Mouse (Mus musculus) kidney, postnatal 25 days (tissue): Measurements from ENCODE around the gene 1700113H08Rik.

Experiments used
- DNase-seq, 2 experiments: peaks; one replicate each; pipeline ENCODE4 v3.0.0; 2021; ENCODE audit warnings: mixed read lengths in 2 of 2

1700113H08Rik gene

DNA sequence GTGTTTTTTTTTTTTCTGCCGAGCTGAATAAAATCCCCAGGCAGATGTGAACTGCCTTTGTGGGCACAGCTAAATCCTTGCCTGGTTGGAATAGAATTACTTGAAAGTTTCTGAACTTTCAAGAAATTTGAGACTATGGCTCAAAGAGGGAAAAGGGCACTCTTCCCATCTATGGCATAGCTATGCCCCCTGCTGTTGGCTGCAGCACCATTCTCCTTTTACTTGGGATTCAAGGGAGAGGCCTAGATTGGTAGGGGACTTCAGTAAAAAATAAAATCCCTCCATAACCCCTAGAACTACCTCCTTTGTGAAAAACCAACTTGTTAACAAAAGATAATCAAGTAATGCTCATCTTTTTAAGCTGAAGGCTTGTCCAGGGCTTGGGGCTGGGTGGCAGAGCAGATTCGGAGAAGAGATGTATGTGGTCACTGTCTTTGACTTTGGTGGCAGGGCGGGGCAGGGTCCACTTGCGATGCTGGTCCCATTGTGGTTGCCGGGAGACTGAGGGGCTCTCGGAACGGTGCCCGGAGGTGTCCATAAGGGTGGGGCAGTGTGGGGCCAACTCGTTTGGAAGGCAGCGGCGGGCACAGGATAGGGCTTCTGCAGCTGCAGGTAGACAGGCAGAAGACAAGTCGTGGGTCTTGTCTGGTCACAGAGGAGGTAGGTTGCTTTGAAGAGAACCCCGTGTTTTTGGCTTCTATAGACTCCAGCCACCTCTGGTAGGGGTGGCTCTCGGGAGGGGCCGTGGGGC, at the start of gene 1700113H08Rik:
TSS of gene 1700113H08Rik (plus strand) at position 546 of the 751 bp plus-strand sequence.
- no peak for DNase-seq

- DNase-seq: no peak
These were observed 49.7 kb upstream of the 1700113H08Rik start for GRCm38 (mm10) chr10:87008215-87008499.

DNA sequence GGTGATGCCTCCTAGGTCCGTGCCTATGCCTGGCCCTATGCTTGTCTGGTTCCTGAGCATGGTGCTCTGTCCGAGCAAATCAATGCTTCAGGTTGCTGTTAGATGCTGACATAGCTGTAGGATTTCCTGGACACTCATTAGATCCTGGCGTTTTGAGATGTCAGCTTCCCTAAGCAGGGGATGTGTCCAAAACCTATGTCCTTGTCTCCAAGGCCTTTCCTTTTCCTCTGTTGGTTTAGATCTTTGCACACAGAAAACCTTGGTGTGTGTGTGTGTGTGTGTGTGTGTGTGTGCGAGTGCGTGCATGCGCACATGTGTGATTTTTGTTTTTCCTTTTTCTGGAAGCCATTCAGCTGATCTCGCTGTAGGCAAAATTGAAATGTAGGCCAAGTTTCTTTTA, 45.8 kb upstream of the 1700113H08Rik start:
- no peak for DNase-seq

GRCm38 (mm10) chr10:87014391-87014965, 43.4 kb upstream of the 1700113H08Rik start:
- DNase-seq: no peak

GRCm38 (mm10) chr10:87015403-87015802, 42.4 kb upstream of the 1700113H08Rik start:
- DNase-seq: no peak

DNA sequence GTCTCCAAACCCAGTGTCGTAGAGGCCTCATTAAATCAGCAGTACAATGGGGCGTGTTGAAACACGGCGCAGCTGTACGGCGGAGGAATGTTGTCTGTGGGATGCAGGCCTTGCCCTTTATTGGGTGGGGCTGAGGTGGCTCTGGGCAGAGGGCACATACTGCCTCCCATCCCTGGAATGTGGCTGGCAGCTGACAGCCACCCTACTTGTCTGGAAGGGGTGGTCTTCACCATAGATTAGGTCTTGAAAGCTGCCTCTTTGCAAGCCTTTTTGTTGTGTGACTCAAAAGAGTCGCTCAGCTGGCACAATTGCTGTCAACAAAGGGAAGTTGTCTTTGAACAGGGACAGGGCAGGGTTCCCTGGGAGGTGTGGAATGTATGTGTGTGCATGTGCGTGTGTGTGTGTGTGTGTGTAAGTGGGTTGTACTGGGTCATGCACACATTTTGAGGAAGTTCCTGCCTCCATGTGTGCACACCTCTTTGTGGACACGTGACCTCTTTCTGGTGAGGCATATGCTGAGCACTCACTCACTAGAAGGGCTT, 41.6 kb upstream of the 1700113H08Rik start:
- no peak for DNase-seq

- DNase-seq: no peak
These were observed 39.0 kb upstream of the 1700113H08Rik start for GRCm38 (mm10) chr10:87018876-87019275.

DNA sequence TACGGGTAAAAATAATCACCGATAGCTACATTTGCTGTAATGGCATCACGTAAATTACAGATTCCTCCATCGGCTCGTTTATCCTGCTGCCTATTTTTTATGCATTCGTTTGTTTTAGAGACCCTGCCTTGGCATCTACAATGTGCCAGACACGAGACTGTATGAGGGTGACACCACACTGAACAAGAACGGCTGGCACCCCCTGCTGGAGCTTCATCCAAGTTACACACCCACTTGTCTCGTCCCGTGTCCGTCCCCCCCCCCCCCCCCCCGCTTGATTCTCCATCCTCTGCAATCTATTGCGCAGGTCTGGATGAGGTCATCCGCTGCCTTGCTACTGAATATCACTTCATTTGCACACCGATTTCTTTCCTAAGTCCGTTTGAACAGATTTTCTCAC, 37.1 kb upstream of the 1700113H08Rik start:
- peak in 1 of 2 experiments; percentile 63 for DNase-seq

- DNase-seq: peak; percentile 82 to 84
These were observed 33.0 kb upstream of the 1700113H08Rik start for GRCm38 (mm10) chr10:87024884-87025283.

DNA sequence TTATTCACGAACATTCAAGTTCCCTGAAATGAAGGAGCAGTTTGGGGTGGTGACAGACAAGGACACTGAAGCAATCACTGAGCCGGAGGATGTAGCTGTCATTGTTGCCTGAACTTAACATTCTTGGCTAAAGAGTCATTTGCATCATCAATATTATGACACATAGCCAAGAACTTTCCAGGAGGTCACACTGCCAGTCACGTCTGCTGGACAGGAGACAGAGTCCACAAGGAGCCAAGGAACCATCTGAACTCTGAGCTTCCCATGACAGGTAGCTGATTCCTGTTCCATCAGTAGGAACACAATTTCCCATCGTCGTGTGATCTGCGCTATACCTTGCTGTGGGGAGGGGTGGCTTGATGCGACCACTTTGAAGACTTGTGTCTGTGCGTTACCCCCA, 25.1 kb upstream of the 1700113H08Rik start:
- no peak for DNase-seq

DNA sequence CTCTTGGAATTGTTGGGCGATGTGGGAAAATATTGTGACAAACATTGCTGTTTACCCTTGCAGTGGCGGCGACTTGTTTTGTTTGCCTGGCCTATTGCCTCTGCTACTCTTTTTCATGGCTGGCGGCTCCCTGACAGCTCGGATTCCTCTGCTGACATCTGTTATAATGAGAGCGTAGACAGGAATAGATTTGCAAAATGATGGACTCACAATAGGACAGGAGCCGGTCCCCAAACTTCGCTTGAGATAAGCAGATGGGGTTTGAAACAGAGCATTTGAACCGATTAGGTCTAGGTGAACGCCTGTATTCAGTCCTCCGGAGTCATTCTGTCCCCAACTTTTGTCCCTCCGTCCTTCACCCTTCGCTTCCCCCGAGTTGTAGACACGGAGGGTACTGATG, 22.0 kb upstream of the 1700113H08Rik start:
- no peak for DNase-seq

- no peak for DNase-seq
These were observed 21.6 kb upstream of the 1700113H08Rik start for GRCm38 (mm10) chr10:87036271-87036703.

GRCm38 (mm10) chr10:87037062-87037461, 20.8 kb upstream of the 1700113H08Rik start:
- DNase-seq: no peak

- no peak for DNase-seq
These were observed 18.5 kb upstream of the 1700113H08Rik start for GRCm38 (mm10) chr10:87039340-87039739.

DNA sequence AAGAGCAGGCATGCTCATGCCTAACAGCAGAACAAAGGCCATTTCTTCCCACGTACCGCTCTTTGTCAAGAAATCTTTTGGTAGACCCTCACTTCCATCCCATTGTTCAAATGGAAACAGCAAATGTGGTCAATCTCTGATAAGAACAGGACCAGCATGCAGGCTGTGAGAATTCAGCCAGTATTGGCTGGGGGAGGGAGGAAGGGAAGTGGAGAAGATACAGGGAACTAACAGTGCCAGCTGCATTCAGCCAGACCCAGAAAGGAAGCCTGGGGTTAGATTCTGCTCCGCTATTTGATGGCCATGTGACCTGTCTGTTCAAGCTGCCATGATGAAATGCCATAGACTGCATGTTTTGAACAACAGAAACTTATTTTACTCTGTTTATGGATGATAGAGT, 18.0 kb upstream of the 1700113H08Rik start:
- DNase-seq: no peak

DNA sequence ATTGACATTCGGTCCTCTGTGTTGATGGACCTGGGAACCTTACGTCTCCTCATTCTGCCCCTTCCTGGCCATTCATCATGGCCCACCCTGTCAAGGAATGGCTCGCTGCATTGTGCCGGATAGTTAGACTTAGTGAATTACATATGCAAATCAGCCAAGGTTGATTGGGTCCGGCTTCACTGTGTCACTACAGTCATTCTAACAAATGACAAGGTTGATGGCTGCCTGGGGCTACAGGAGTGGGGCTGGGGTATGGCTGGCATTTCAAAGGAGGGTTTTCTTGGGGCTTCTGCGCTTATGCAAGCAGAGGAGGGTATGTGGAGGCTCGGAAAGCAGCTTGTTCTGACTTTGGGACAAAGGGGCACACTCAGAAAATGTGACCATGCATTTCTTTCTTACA, 16.6 kb upstream of the 1700113H08Rik start:
- no peak for DNase-seq

DNA sequence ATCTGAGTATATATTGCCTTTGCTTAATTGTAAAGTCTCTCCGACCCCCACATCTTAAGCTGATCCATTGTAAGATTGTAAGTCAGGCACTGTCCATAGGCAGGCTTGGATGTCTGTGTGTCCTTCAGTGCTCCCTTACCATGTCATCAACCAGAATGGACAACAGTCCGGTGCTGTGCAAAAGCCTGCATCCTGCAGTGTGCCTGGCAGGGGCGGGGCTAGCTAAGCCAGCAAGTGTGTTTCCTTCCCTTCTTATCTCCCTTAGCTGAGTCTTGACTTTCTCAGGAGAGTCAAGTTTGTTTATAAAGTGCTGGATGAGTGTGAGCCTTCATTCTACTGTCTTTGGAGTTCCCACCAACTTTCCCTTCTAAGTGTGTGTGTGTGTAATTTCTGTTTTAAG, 12.6 kb upstream of the 1700113H08Rik start:
- no peak for DNase-seq

DNA sequence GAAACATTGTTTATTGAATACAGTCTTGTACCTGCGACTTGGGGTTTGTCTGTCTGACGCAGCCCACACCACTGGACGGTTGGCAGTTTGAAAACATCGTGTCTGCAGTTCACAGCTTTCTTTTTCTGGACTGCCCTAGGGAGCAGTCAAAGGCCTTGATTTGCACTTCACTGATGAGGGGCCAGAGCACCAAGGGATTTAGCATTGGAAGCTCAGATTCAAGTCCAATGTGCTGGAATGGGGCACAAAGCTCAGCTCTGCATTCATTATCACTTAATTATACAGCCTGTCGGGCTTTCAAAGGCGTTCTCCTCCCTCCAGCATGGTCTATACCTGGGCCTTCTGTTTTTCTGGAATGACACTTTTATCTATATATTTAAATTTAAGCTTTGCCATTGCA, 11.4 kb upstream of the 1700113H08Rik start:
- no peak for DNase-seq

- DNase-seq: no peak
These were observed 10.8 kb upstream of the 1700113H08Rik start for GRCm38 (mm10) chr10:87046931-87047468.

DNA sequence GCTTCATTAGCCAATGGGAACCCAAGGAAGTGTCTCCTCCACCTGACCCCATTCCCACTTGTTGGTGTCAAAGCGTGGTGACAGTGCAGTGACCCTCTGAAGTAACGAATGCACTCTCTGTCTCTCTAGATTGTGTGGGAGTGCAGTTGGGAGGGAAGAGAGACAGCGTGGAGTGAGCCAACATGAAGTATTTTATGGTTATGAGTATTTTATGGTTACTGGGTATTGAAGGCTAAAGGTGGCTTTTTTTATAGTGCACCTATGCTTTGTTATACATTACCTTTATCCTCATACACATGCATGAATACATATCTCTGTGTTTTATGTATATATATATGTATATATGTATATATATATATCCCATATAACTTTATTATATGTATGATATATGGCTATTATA, 8.7 kb upstream of the 1700113H08Rik start:
- no peak for DNase-seq

DNA sequence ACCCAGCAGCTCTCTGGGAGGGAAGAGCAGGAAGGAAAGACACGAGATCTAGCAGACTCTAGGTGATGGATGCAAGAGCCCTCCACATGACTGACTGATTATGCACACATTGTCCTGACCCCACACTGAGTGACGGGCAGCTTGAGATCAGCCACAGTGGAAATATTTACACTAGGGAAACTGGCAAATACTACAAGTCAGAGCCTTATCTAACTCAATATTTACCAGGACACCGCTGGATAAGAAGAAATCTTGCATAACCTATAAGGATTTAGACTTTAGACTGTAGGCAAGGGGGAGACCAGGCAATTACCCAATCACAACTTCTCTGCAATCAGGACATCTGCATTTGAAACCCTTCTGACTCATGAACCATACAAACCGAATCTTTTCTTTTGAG, 6.1 kb upstream of the 1700113H08Rik start:
- no peak for DNase-seq

DNA sequence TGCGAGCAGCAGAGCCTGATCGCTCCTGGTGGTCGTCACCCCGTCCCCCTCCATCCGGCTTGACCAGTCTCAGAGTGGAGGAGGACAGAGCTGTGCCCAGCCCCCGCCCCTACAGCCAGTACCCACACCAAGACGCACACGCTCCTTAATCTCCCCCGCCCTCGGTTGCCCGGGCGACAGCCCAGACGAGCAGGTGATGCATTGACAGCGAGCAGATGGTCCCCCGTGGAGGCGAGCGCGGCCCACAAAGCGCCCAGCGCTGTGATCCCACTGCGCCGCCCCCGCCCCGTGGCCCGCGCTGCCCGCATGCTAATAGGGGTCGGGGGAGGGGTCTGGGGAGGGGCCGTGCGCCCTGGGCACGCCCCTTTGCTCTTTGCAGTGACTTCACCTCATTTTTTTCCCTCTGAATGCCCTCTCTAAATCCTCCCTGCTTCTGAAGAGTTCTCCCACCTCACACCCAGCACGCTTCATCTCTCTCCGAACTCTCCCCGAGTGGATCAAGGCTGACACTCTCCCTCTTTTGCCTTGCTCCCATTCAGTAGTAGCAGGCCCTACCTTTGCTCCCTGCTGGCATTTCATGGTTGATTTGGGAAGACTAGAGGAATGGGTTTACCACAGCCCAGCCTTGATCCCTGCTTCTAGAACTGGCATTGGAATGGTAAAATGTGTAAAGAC, 543 bp downstream of the 1700113H08Rik start:
- DNase-seq: peak in 1 of 2 experiments; percentile 32

DNA sequence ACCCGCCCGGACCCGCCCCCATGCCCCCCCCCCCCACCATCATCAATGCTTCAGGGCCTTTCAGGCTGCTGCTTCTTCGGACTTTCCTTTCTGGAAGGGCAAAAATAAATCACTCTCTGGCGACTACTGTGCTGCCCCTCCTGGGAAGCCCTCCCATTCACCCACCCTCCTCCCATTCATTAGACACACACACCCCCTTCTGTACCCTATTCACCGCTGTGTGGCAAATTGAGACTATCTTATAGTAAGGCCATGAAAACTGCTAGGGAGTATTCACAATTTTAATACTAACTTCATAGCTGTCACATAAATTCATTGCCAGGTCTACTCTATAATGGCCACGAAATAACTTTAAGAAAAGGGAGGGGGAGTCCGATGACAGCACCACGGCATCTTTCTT, 1.1 kb downstream of the 1700113H08Rik start:
- no peak for DNase-seq

GRCm38 (mm10) chr10:87059447-87059846, 1.6 kb downstream of the 1700113H08Rik start:
- DNase-seq: no peak
